Mouse (Mus musculus) thymus, adult 2 months (tissue): ENCODE data around the gene Pmepa1. TPM values are rescaled to one million over a fixed set of nuclear protein-coding genes. Genes with fewer than 3 reads are reported as not detected.

Experiments used
- DNase-seq: peaks from one replicate; pipeline ENCODE4 v3.0.0; 2021
- H3K27ac ChIP-seq: fragments of 200-500 bp; 2 replicates; pipeline ENCODE4 v1.5.1; 2012; ENCODE audit warnings: low read length, control low read depth; ENCODE audit not compliant: control insufficient read depth, insufficient read depth
- H3K27me3 ChIP-seq: fragments of 200-500 bp; 2 replicates; pipeline ENCODE4 v1.6.1; 2012; ENCODE audit warnings: mild to moderate bottlenecking, low read length, moderate library complexity, mixed read lengths; ENCODE audit not compliant: control insufficient read depth, insufficient read depth
- H3K36me3 ChIP-seq: fragments of 200-500 bp; 2 replicates; pipeline ENCODE4 v1.6.1; 2012; ENCODE audit warnings: mild to moderate bottlenecking, low read length, moderate library complexity; ENCODE audit not compliant: control insufficient read depth, insufficient read depth
- H3K4me1 ChIP-seq: fragments of 200-500 bp; replicated peaks from 2 replicates; pipeline ENCODE4 v1.6.1; 2012; ENCODE audit warnings: low read length; ENCODE audit not compliant: control insufficient read depth, insufficient read depth
- H3K4me3 ChIP-seq: fragments of 200-500 bp; 2 replicates; pipeline ENCODE4 v1.5.1; 2012; ENCODE audit warnings: mild to moderate bottlenecking, low read length, control low read depth, moderate library complexity; ENCODE audit not compliant: control insufficient read depth, insufficient read depth
- CTCF ChIP-seq: fragments of 200-500 bp; IDR thresholded peaks from 2 replicates; pipeline ENCODE4 v1.5.1; 2012; ENCODE audit warnings: mild to moderate bottlenecking, control low read depth, low read length, moderate library complexity, borderline replicate concordance; ENCODE audit not compliant: control insufficient read depth, poor library complexity, insufficient read depth; ENCODE audit errors: extremely low read depth
- POLR2A ChIP-seq: fragments of 200-500 bp; IDR thresholded peaks from 2 replicates; pipeline ENCODE4 v1.6.1; 2012; ENCODE audit warnings: mild to moderate bottlenecking, low read length, control low read depth, moderate library complexity; ENCODE audit not compliant: control insufficient read depth, poor library complexity, insufficient read depth; ENCODE audit errors: extremely low read depth
- WGBS: fragments of 180-500 bp; shearing (Covaris S2); methylation state at CpG from one replicate; pipeline ENCODE4 v1.1.7; 2018; 5-methylcytosine and 5-hydroxymethylcytosine counted together
- polyA plus RNA-seq: library from polyadenylated mRNA; depleted of rRNA; stranded (reverse); fragments of >200 nt; gene quantifications from 2 replicates; pipeline ENCODE4 v1.2.3, GENCODE M21; 2012

The Pmepa1 gene
- polyA plus RNA-seq, 1 experiment, result 68.7 TPM

GRCm38 (mm10) chr2:173289928-173290327 is 13.6 kb upstream of the Pmepa1 start:
- DNase-seq, result no peak
- H3K4me1 ChIP-seq, result no peaks in the 10 kb centered on the region
- TF ChIP-seq POLR2A, result no peak
- TF ChIP-seq CTCF, result no peak
- 85% methylated on average over 3 of the region's 3 CpGs for WGBS
- no peaks in the 10 kb centered on the region for H3K27me3 ChIP-seq
- H3K27ac ChIP-seq, result no peak overlapping the region
- H3K4me3 ChIP-seq, result no peak overlapping the region
- no peaks in the 10 kb centered on the region for H3K36me3 ChIP-seq

GRCm38 (mm10) chr2:173285816-173286538 is 9.6 kb upstream of the Pmepa1 start:
- no peaks in the 10 kb centered on the region for H3K4me1 ChIP-seq
- no peak for TF ChIP-seq POLR2A
- no peak for TF ChIP-seq CTCF
- H3K27me3 ChIP-seq, result no peaks in the 10 kb centered on the region
- no peak for DNase-seq
- no peak overlapping the region for H3K27ac ChIP-seq
- H3K4me3 ChIP-seq, result no peak overlapping the region
- 93% methylated on average over 12 of the region's 12 CpGs for WGBS
- H3K36me3 ChIP-seq, result no peaks in the 10 kb centered on the region

- Histone ChIP-seq H3K4me1 (no peaks in the 10 kb centered on the region), H3K36me3 (no peaks in the 10 kb centered on the region), H3K4me3 (no peak overlapping the region), H3K27me3 (no peaks in the 10 kb centered on the region), H3K27ac (no peak overlapping the region)
- no peak for TF ChIP-seq CTCF
- TF ChIP-seq POLR2A, result no peak
- WGBS, result 93% methylated on average over 6 of the region's 6 CpGs
- DNase-seq, result no peak
Measured at GRCm38 (mm10) chr2:173284771-173285170, 8.4 kb upstream of the Pmepa1 start.

- TF ChIP-seq CTCF (no peak), POLR2A (no peak)
- 96% methylated on average over 8 of the region's 8 CpGs for WGBS
Measured at GRCm38 (mm10) chr2:173282191-173282590, 5.9 kb upstream of the Pmepa1 start.

GRCm38 (mm10) chr2:173281021-173281937 is 4.9 kb upstream of the Pmepa1 start:
- H3K4me3 ChIP-seq, result no peak overlapping the region
- no peak overlapping the region for H3K27ac ChIP-seq
- peaks cover 7% of the 10 kb centered on the region for H3K4me1 ChIP-seq
- no peaks in the 10 kb centered on the region for H3K27me3 ChIP-seq
- WGBS, result 89% methylated on average over 9 of the region's 9 CpGs
- DNase-seq, result no peak
- H3K36me3 ChIP-seq, result no peaks in the 10 kb centered on the region
- no peak for TF ChIP-seq CTCF
- no peak for TF ChIP-seq POLR2A

More at GRCm38 (mm10) chr2:173282191-173282590, 5.9 kb upstream of the Pmepa1 start:
- Histone ChIP-seq H3K27ac (no peak overlapping the region), H3K36me3 (no peaks in the 10 kb centered on the region), H3K27me3 (no peaks in the 10 kb centered on the region), H3K4me1 (no peaks in the 10 kb centered on the region; the same call in 1 of the 2 replicates), H3K4me3 (no peak overlapping the region)
- no peak for DNase-seq

- H3K27me3 ChIP-seq, result no peaks in the 10 kb centered on the region
- no peak overlapping the region for H3K4me3 ChIP-seq
- H3K4me1 ChIP-seq, result peaks cover 20% of the 10 kb centered on the region
- peak; percentile 81 for TF ChIP-seq CTCF
- no peak for TF ChIP-seq POLR2A
- peak; percentile 51 for DNase-seq
- no peak overlapping the region for H3K27ac ChIP-seq
- 75% methylated on average over 16 of the region's 16 CpGs for WGBS
- no peaks in the 10 kb centered on the region for H3K36me3 ChIP-seq
Measured at GRCm38 (mm10) chr2:173278846-173279580, 2.7 kb upstream of the Pmepa1 start.
